Mouse (Mus musculus) T-helper 17 cell (primary cell): ENCODE measurements at regions not wholly inside any gene's neighbourhood (a gene's known extent, or its start where the extent isn't known, plus 50 kb on each side); places are given as distances from the start of the nearest gene placed in this dataset.

Experiments
- in situ Hi-C, 2 experiments: fragments of 300-600 bp; cut with MboI, MseI; formaldehyde crosslinking; loops; 1 replicate in 1 of 2; 2 replicates in 1 of 2; pipeline ENCODE4 v1.15.1; 2025; ENCODE audit warnings: high pct_unique_total_duplicates in 2 of 2

DNA sequence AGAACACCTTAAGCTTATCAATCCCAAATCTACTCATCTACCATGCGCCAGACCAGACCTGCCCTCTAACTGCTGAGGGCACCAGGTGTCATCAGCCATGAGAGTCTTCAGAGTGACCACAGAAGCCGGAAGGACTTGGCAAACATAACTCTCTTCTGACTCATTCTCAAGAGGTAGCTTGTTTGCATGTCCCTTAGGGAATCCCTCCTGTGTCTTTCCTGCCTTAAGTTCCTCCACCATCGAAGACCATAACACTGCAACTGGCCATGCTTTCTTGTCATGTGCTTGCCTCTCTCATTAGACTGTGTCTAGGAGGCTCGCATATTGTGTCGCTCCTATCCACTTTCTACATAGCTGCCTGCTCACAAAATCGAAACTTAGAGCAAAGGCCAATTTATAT lies 226.1 kb upstream of the Ncam1 start:
- in situ Hi-C loops = no loop called here

GRCm38 (mm10) chr9:50013602-50014001 lies 214.9 kb upstream of the Ncam1 start:
- in situ Hi-C loops = no loop called here

- in situ Hi-C loops = no loop called here
These were observed 207.2 kb upstream of the Ncam1 start for GRCm38 (mm10) chr9:50005757-50006576.

GRCm38 (mm10) chr9:50002695-50003094 lies 204.0 kb upstream of the Ncam1 start:
- in situ Hi-C loops = no loop called here

GRCm38 (mm10) chr9:50000497-50001404 lies 202.0 kb upstream of the Ncam1 start:
- in situ Hi-C loops = no loop called here

DNA sequence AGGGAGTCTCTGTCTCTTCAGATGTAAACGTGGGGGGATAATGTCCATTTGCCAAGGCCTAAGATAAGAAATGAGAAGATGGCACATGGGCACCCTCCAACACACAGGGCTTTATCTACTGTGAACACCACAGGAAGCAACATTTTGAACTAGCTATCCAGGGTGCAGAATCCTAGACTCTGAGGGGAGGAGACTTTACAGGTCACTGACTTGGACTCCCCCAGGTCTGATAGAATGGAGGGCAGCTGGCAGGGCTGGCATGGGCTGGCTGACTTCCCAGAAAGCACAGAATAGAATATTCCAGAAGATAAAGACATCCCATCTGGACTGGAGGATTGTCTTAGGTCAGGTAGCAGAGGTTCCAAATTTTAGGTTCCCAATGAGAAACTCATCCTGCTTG lies 201.2 kb upstream of the Ncam1 start:
- in situ Hi-C loops = no loop called here

- in situ Hi-C loops = no loop called here
These were observed 199.4 kb upstream of the Ncam1 start for GRCm38 (mm10) chr9:49998101-49998500.

- in situ Hi-C loops = no loop called here
These were observed 190.9 kb upstream of the Ncam1 start for GRCm38 (mm10) chr9:49989464-49990271.

DNA sequence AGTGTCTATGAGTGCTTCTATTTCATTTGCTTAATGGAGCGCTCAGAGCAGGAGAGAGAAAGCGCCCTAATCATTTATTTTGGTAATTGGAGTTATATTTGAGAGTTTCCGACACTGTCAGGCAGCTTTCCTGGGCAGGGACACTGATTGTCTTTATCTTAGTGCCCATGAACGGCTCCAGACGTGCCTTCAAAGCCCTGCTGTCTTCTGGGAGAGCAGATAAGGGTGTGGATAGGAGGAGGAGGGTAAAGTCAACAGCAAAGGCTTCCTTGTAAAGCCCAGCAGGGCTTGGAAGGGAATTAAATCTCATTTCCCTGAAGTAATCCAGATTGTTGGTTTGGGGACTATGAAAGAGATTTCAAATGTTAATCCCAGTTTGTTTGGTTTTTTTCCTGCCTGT lies 189.3 kb upstream of the Ncam1 start:
- in situ Hi-C loops = no loop called here

DNA sequence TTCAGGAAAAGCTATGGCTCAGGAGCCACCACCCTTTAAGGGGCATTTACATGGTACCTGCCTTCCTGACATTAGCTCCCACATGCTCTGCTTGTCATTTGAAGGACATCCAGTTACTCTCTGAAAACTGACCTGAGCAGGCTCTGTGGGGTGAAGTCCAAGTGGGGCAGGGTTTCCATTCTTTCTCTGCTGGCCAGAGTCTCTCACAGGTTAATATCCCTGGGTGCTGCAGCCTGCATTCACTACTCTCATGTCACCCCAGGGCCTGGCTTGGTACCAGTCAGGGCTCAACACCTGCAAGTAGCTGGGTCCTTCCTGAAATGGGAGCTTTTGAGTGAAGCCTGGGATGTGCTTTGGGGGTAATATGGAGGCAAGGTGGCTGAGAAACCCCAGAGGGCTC lies 188.8 kb upstream of the Ncam1 start:
- in situ Hi-C loops = no loop called here

- in situ Hi-C loops = no loop called here
These were observed 181.9 kb upstream of the Ncam1 start for GRCm38 (mm10) chr9:49980344-49981207.

GRCm38 (mm10) chr9:49975938-49976671 lies 177.4 kb upstream of the Ncam1 start:
- in situ Hi-C loops = no loop called here

DNA sequence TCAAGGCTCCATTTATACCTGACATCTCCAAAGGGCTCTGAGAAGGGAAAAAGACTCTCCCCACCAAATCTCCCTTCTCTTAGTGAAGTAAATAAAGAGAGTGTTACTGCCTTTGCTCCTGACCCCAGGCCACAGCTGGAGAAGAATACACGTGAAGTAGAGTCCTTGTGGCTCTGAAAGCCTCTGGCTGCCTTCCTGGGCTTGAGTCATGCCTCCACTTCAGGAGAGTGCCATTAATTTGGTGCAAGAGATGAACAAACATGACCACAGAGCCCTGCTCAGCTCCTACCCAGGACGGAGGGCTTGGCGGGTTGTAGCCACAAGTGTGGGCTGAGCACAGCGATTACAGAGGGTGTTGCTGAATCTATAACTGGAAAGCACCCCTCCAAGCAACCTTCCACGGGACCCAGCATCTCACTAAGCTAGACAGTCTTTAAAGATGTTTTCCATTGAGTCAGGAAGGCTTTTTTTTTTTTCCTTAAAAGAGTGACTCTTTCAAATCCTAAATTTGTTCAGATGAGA lies 175.3 kb upstream of the Ncam1 start:
- in situ Hi-C loops = no loop called here

DNA sequence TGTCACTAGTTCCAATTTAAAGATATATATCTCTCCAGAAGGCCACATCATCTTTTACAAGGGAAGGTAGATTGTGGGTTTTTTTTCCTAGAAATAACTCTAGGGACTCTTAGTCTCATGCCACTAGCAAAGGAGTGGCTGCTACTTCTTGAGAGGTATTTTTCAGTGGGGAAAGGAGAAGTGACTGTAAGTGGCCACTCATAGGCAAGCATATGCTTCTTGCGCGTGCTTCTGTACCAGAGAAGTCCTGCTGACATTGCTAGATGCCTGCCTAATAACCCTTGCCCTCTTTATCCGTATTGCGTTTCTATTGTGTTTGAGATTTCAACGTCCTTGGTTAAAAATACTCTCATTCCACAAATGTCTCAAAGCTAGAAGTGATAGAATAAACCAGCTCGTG lies 170.7 kb upstream of the Ncam1 start:
- in situ Hi-C loops = no loop called here

DNA sequence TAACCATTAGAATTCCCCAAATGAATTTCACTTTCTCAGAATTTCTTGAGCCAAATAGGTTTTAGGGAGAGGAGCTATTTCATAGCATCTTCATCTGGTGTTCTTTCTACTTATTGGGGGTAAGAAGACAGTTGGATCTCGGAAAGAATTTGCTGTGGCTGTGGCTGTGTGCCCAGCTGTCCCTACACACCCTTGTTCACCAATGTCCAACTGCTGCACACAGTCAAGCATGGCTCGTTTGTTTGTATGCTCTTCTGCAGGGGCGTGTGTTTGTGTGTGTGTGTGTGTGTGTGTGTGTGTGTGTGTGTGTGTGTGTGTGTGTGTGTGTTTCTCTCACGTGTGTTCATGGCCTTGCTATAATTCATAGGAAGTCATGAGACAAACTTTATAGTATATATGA lies 165.9 kb upstream of the Ncam1 start:
- in situ Hi-C loops = no loop called here

DNA sequence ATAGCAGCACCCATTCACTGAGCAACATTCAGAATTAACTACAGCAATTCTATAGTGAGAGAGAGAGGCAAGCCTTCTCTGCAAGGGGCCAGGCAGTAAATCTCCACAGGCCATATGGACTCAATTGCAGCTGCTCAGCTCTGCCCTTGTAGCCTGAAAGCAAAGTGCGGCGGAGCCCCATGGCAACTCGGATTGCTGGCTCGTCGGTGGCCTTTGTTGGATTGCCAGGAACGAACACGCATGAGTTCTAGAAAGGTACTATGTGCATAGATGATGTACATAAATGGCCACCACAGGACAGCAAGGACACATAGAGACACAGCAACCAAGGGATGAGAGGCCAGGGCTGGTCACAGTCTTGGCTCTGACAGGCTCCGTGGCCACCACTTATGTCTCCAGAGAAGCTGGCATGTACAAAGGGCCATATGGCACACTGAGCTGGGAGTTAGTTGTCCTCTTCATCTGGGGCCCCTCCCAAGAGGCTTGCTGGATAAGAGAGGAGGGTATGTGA lies 163.9 kb upstream of the Ncam1 start:
- in situ Hi-C loops = no loop called here

DNA sequence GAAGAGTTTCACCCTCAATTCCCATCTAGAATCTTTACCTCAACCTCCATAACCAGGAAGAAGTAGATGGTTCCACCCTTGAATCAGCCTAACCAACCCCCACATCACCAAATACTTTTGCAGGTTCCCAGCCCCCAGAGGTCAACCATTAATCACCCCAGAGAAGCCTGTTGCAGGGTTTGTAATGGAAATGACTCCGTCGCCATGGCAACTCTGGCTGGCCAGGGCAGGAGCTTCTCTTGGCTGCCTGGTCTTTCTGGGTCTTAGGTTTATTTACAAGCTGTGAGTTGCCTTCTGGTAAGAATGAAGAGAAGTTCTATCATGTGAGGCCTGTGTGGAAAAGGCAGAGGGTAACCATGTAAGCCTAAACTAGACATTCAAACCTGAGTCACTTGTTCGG lies 163.2 kb upstream of the Ncam1 start:
- in situ Hi-C loops = no loop called here

DNA sequence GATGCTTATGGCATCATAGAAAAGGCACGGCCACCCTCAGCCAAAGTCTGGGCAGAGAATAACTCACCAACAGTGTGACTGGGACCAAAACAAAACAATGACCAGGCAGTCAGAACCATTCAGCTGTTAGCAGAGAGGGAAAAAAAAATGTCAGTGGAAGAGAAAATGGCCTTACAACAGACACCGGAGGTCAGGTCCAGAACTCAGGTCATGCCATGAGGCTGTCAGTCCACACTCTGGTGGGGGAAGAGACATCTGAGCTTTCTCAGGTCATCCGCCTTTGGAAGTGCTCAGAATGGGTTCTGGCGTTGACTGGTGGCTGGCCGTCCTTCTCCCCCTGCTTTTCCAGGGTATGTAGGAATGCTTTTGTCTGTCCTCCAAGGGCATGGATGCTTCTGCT lies 162.6 kb upstream of the Ncam1 start:
- in situ Hi-C loops = no loop called here

DNA sequence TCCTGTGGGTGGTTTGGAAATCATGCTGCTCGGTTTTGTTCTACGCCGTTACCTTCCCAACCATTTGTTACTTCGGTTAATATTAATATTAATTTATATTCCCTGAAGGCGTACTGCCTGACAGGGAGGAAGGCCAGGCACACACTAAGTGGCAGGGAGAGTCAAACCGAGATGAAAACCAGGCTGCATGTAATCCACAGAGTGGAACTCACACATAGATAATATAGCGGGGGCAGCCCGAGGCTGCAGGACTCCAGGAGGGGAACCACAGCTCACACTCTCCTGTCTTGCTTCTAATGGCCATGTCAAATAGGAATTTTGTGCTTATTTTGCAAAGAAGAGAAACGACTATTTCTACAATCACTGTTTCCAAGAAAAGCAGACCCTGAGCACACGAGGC lies 161.3 kb upstream of the Ncam1 start:
- in situ Hi-C loops = no loop called here

- in situ Hi-C loops = no loop called here
These were observed 160.2 kb upstream of the Ncam1 start for GRCm38 (mm10) chr9:49958890-49959289.
